In genomic region chr2:10372776-10373507, GRCm38 (mm10) we compare ENCODE assay signal across 7 mouse cellular contexts. TPM values are rescaled to one million over a fixed set of nuclear protein-coding genes. Genes with fewer than 3 reads are reported as not detected.
DNase-seq lines count a peak whose midpoint lies in the region; ATAC-seq and TF ChIP-seq lines count a peak whose summit lies in the region.

No protein-coding gene starts in this region.

- H3K9me3 ChIP-seq in embryonic facial prominence, embryonic 15.5 days (replicated peaks): no peaks in the 10 kb centered on the region
- no peaks in the 10 kb centered on the region for H3K9me3 ChIP-seq in hindbrain, postnatal 0 days (ENCODE audit: low read length)
- no peaks in the 10 kb centered on the region for H3K9me3 ChIP-seq in stomach, embryonic 15.5 days

- peak overlapping the region; percentile 33; the same call in 1 of the 2 replicates for H3K9ac ChIP-seq in embryonic facial prominence, embryonic 15.5 days
- peak overlapping the region; percentile 55 for H3K9ac ChIP-seq in hindbrain, postnatal 0 days (replicated peaks; ENCODE audit: low read length)
- peak overlapping the region; percentile 32 for H3K9ac ChIP-seq in stomach, embryonic 15.5 days

- H3K4me1 ChIP-seq in embryonic facial prominence, embryonic 15.5 days: peaks cover 33% of the 10 kb centered on the region
- H3K4me1 ChIP-seq in hindbrain, postnatal 0 days (ENCODE audit: insufficient read depth, low read length): peaks cover 12% of the 10 kb centered on the region; the same call in 1 of the 2 replicates
- H3K4me1 ChIP-seq in stomach, embryonic 15.5 days: peaks cover 21% of the 10 kb centered on the region

- intact Hi-C loops in left cerebral cortex, postnatal 4 days (cut with DNase I): loop anchor here (5.0 kb wide), 1 partner anchor 689 kb away; no protein-coding TSS in a partner anchor

- TF ChIP-seq CTCF in hindbrain, postnatal 0 days (IDR thresholded peaks at IDR 0.05; ENCODE audit: low read depth): no peak

- peak overlapping the region; percentile 92 for H3K4me2 ChIP-seq in embryonic facial prominence, embryonic 15.5 days (replicated peaks)
- peak overlapping the region; percentile 98 for H3K4me2 ChIP-seq in hindbrain, postnatal 0 days (ENCODE audit: low read depth, low read length)
- peak overlapping the region; percentile 98 for H3K4me2 ChIP-seq in stomach, embryonic 15.5 days

- H3K27me3 ChIP-seq in embryonic facial prominence, embryonic 15.5 days: peaks cover 67% of the 10 kb centered on the region
- H3K27me3 ChIP-seq in hindbrain, postnatal 0 days (ENCODE audit: insufficient read depth, low read length): peaks cover 29% of the 10 kb centered on the region
- H3K27me3 ChIP-seq in stomach, embryonic 15.5 days (replicated peaks): peaks cover 38% of the 10 kb centered on the region

- under 1% methylated on average over 35 of the region's 35 CpGs for WGBS in embryonic facial prominence, embryonic 15.5 days
- under 1% methylated on average over 34 of the region's 35 CpGs for WGBS in hindbrain, postnatal 0 days
- under 1% methylated on average over 35 of the region's 35 CpGs for WGBS in stomach, embryonic 15.5 days

- peak; percentile 33 for DNase-seq in left cerebral cortex, postnatal 4 days
- no peak for DNase-seq in left cerebral cortex, adult 9 months (ENCODE audit: low spot score in 2 of 2)
- DNase-seq in adipocyte (ENCODE audit: low spot score): peak; percentile 10
- peak; percentile 30 for DNase-seq in hindbrain, postnatal 0 days (ENCODE audit: low spot score)
- peak; percentile 15 for DNase-seq in lung, postnatal 14 days

- H3K36me3 ChIP-seq in embryonic facial prominence, embryonic 15.5 days: no peaks in the 10 kb centered on the region
- H3K36me3 ChIP-seq in hindbrain, postnatal 0 days (ENCODE audit: insufficient read depth, low read length): no peaks in the 10 kb centered on the region
- no peaks in the 10 kb centered on the region for H3K36me3 ChIP-seq in stomach, embryonic 15.5 days

- no peak for ATAC-seq in embryonic facial prominence, embryonic 15.5 days (ENCODE audit: insufficient number of reproducible peaks, low FRiP score, low TSS enrichment, low read depth)
- ATAC-seq in hindbrain, postnatal 0 days: peak; percentile 48
- peak; percentile 19; the same call in 1 of the 2 replicates for ATAC-seq in stomach, embryonic 15.5 days (ENCODE audit: insufficient read depth, low FRiP score, low read depth)

- peak overlapping the region; percentile 65 for H3K4me3 ChIP-seq in embryonic facial prominence, embryonic 15.5 days (replicated peaks)
- H3K4me3 ChIP-seq in hindbrain, postnatal 0 days (ENCODE audit: low read length): peak overlapping the region; percentile 70
- H3K4me3 ChIP-seq in stomach, embryonic 15.5 days (replicated peaks): peak overlapping the region; percentile 56

- no peak overlapping the region for H3K27ac ChIP-seq in embryonic facial prominence, embryonic 15.5 days (replicated peaks)
- H3K27ac ChIP-seq in hindbrain, postnatal 0 days: no peak overlapping the region
- no peak overlapping the region for H3K27ac ChIP-seq in stomach, embryonic 15.5 days

RNA-seq across cellular contexts. Expression of gene Sfmbt2, which starts 2.6 kb away (rescaled TPM):
- 1 to 10 TPM; 5.2 to 5.4 TPM for total RNA-seq in left cerebral cortex, postnatal 4 days (2021)
- 3.1 and 3.7 TPM in 2 replicates for polyA plus RNA-seq in embryonic facial prominence, embryonic 15.5 days (2015; fragmentation: Nextera tagmentation; extraction: Ambion mirVana)
- 6.8 and 7.2 TPM in 2 replicates for total RNA-seq in hindbrain, postnatal 0 days (2014; rRNA removed)
- 5.2 and 6.2 TPM in 2 replicates for polyA plus RNA-seq in hindbrain, postnatal 0 days (2015; fragmentation: Nextera tagmentation; extraction: Ambion mirVana)
- 3.0 TPM in 2 replicates for polyA plus RNA-seq in stomach, embryonic 15.5 days (2015; fragmentation: Nextera tagmentation; extraction: Ambion mirVana)

Comparison
In these comparisons a context has a peak if more than half of its experiments do, and no peak if none do; other contexts are left out.
1. DNase-seq: peak in left cerebral cortex, postnatal 4 days (single experiment), adipocyte (single experiment), hindbrain, postnatal 0 days (single experiment) and lung, postnatal 14 days (single experiment); none in left cerebral cortex, adult 9 months (0 of 2).
2. Peak in every context shown above with its lines, with median percentiles within 50 percentile points of each other: H3K4me2 ChIP-seq, H3K4me3 ChIP-seq and H3K9ac ChIP-seq.